Mouse (Mus musculus): ENCODE measurements around the gene Olfr286. TPM values are rescaled to one million over a fixed set of nuclear protein-coding genes. Genes with fewer than 3 reads are reported as not detected.

Olfr286 gene
- not detected for polyA plus RNA-seq (2017; shearing (Covaris generic))

DNA sequence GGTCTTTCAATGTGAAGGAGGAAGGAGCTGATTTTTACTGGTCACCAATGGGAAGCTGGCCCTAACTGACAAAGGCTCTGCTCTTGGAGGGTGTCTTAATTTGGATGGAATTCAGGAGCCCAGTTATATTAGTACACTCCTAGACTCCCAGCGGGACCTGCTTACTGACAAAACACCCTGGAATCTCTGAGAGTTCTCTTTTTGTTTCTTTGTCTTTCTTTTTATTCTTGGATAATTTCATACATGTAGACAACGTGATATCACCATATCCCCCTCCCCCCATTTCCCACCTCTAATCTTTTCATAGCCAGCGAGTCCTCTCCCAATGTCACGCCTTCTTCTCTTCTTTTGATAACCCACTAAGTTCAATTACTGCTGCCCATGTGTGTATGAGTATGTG lies at the start of gene Olfr286:
Gene Olfr286 (minus strand): TSS at position 101 of the 400 bp plus-strand sequence.

DNA sequence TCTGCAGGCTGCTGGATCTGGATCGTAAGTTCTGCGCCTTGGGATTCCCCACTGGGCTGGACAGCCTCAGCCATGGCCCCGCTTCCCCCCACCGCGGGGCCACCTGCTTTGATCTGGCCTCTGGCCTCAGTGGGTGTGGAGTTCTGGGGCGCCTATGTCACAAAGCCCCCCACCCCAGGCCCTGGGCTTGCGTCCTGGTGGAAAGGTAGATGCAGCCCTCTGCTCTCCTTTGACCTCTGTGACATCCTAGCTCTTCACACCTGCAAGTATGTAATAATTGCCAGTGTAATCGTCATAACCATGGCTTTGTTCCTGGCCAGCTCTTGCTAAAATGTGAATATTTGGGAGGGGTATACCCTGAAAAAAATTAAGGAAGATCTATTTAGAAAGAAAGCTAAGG lies 22.9 kb upstream of the Olfr286 start, which contains the start of gene H1fnt:
Gene H1fnt (minus strand): TSS at position 101 of the 400 bp plus-strand sequence.

DNA sequence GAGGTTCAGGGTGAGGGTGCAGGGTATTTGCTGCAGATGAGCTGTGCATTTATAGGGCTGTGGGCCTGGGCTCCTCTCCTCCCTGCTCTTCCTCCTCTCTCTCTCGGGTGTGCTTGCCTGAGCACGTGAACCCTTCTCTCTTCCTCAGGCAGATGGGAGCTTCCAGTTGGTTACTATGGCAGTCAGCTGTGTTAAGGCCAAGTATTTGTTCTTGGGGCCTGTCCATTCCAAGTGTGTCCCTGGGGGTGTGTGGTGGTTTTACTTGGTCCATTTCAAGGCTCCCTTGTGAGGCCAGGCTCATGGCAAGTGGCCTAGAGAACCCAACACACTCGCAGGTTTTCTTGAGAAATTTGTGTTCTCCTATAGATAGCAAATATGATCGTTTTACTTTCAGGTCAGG lies 13.4 kb downstream of the Olfr286 start, which contains the start of the genes Gm44579 and Olfr287:
Gene Gm44579 (minus strand): TSS at position 101 of the 400 bp plus-strand sequence.
Gene Olfr287 (minus strand): TSS at position 180 of the 400 bp plus-strand sequence.

DNA sequence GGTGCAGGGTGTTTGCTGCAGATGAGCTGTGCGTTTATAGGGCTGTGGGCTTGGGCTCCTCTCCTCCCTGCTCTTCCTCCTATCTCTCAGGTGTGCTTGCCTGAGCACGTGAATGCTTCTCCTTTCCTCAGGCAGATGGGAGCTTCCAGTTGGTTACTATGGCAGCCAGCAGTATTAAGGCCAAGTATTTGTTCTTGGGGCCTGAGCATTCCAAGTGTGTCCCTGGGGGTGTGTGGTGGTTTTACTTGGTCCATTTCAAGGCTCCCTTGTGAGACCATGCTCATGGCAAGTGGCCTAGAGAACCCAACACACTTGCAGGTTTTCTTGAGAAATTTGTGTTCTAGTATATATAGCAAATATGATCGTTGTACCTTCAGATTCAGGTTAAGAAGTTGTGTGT lies 38.8 kb downstream of the Olfr286 start, which contains the start of gene Olfr288:
Gene Olfr288 (minus strand): TSS at position 101 of the 400 bp plus-strand sequence.

Other genes starting within 250 kb of the Olfr286 start
- gene Col2a1, start 229.8 kb downstream of the Olfr286 start, polyA plus RNA-seq (2017; shearing (Covaris generic)): not detected
- 13.4 TPM for gene Pfkm, start 141.9 kb downstream of the Olfr286 start, polyA plus RNA-seq (2017; shearing (Covaris generic))
- gene Senp1, start 140.7 kb downstream of the Olfr286 start, polyA plus RNA-seq (2017; shearing (Covaris generic)): 57.4 TPM
- 47.8 TPM for gene Asb8, start 68.8 kb downstream of the Olfr286 start, polyA plus RNA-seq (2017; shearing (Covaris generic))
- gene Ccdc184, start 67.3 kb downstream of the Olfr286 start, polyA plus RNA-seq (2017; shearing (Covaris generic)): 0.21 TPM
- gene Olfr288, start 38.9 kb downstream of the Olfr286 start, polyA plus RNA-seq (2017; shearing (Covaris generic)): not detected
- gene Gm44579, start 13.5 kb downstream of the Olfr286 start, polyA plus RNA-seq (2017; shearing (Covaris generic)): not detected
- not detected for gene Olfr287, start 13.4 kb downstream of the Olfr286 start, polyA plus RNA-seq (2017; shearing (Covaris generic))
- not detected for gene H1fnt, start 22.8 kb upstream of the Olfr286 start, polyA plus RNA-seq (2017; shearing (Covaris generic))
- not detected for gene Zfp641, start 61.7 kb upstream of the Olfr286 start, polyA plus RNA-seq (2017; shearing (Covaris generic))
- gene Olfr285, start 82.9 kb upstream of the Olfr286 start, polyA plus RNA-seq (2017; shearing (Covaris generic)): not detected
- gene Olfr284, start 106.5 kb upstream of the Olfr286 start, polyA plus RNA-seq (2017; shearing (Covaris generic)): not detected
- not detected for gene Olfr283, start 146.5 kb upstream of the Olfr286 start, polyA plus RNA-seq (2017; shearing (Covaris generic))
- gene Olfr282, start 196.8 kb upstream of the Olfr286 start, polyA plus RNA-seq (2017; shearing (Covaris generic)): not detected
- not detected for gene Olfr281, start 218.1 kb upstream of the Olfr286 start, polyA plus RNA-seq (2017; shearing (Covaris generic))
- gene OR5BS1P, start 235.4 kb upstream of the Olfr286 start, polyA plus RNA-seq (2017; shearing (Covaris generic)): not detected
- gene Lalba, start 248.3 kb upstream of the Olfr286 start, polyA plus RNA-seq (2017; shearing (Covaris generic)): not detected

Data from activated CD4-positive, CD25-positive, alpha-beta regulatory T cell, adult 9 weeks (primary cell).